Mouse (Mus musculus): ENCODE results near the gene Ddx60. TPM values are rescaled to one million over a fixed set of nuclear protein-coding genes. Genes with fewer than 3 reads are reported as not detected.
"Not testable (repeated sequence)": the region's sequence is repeated elsewhere in the genome, so short reads cannot be mapped to it uniquely, and the experiment has no call there.

Gene Ddx60
- 1 to 10 TPM; 1.6 to 2.1 TPM for total RNA-seq (2021)
- long read RNA-seq, experiment 1, partial matches to known transcripts = 0 of 1 reads
- long read RNA-seq, experiment 1, other reads (novel, unspliced or antisense) = 1 of 1 reads
- long read RNA-seq, experiment 2 = 0 reads

DNA sequence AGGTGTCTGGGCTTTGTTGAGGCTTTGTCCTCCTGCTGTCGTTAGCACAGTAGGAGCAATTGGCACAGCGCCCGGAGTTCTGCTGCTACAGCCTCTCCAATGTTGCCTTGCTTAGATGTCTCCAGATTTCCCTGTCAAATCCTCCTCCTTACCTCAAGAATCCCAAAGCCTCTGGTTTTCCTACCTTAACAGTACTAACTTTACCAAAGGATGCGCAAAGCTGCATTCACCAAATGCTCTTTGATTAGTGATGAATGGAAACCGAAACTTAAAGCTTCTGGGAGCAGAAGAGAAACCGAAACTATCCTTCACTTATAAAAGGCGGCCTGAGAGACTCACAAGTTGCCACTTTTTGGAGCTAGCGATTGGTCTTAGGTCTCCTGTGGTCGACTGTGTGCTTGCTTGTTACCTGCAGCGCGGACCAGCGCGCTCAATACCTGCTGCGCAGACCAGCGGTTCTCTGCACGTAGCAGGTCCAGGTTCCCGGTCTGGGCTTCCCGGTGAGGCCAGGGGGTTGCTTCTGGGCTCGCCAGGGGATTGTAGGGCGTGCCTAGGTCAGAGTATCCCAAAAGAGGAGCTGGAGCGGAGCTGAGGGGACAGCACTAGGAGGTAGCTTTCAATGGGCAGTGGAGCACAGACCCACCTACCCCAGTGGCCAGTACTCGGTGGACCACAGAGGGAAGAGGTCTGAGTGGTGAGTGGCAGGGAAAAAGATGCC, at the start of gene Ddx60:
Gene Ddx60 (plus strand): TSS at position 311 of the 718 bp plus-strand sequence.
- peak; percentile 46 to 79 for DNase-seq (ENCODE audit: low spot score in 2 of 2)

- peak in 1 of 2 experiments; percentile 46 for DNase-seq (ENCODE audit: low spot score in 2 of 2)
Measured at GRCm38 (mm10) chr8:61894062-61894461, 33.8 kb upstream of the Ddx60 start.

GRCm38 (mm10) chr8:61896742-61897141, 31.1 kb upstream of the Ddx60 start:
- DNase-seq (ENCODE audit: low spot score in 2 of 2) = no peak

DNA sequence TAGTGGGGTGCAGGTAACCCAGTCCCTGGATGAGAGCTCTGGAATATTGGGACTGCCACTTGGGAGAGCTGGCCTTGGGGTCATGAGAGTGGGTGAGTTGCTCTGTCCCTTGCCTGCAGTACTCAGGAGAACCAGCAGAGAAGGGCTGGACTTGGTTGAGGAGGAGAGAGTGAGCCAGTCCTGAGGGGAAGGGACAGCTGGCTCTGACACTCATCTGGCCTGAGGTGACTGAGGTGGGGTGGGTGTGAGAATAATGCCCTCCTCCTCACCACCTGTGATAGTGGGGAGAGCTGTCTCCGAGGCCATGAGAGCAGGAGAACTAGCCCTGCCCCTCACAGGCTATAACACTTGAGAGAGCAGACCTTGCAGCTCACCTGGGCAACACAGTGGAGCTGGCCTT, 30.5 kb upstream of the Ddx60 start:
- DNase-seq (ENCODE audit: low spot score in 2 of 2) = no peak

DNA sequence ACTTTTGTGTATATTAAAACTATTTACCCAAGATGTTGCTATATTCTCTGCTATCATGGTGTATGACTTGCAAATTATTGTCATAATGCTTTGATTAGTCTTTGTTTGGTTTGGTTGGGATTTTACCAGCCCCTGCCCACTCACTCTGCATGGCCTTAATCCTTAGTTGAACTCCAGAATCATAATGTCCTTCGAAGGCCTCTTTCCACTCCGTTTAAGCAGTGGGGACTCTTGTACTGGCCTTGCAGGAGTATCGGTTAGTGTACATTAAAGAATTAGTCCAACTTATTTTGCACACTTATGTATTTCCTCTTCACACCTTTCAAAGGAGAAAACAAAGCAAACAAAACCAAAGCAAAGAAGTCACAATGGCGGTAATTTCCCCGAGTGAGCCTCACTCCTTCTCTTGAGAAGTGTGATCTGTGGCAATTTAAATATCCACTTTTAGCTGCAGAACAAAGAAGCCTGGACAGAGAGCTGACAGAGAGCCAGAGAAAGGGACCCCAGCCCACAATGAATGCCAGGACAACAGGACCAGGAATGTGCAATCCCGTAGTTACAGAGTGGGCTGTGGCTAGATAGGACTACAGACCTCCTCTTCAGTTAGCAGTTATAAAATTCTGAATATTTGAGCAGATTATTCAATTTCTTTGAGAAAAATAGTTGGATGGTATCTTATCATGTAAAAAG, 26.7 kb upstream of the Ddx60 start:
- no peak for DNase-seq (ENCODE audit: low spot score in 2 of 2)

- DNase-seq (ENCODE audit: low spot score in 2 of 2) = no peak
Measured at GRCm38 (mm10) chr8:61902521-61902920, 25.4 kb upstream of the Ddx60 start, which contains the start of gene Palld. Gene Palld (minus strand): TSS chr8:61902690.

DNA sequence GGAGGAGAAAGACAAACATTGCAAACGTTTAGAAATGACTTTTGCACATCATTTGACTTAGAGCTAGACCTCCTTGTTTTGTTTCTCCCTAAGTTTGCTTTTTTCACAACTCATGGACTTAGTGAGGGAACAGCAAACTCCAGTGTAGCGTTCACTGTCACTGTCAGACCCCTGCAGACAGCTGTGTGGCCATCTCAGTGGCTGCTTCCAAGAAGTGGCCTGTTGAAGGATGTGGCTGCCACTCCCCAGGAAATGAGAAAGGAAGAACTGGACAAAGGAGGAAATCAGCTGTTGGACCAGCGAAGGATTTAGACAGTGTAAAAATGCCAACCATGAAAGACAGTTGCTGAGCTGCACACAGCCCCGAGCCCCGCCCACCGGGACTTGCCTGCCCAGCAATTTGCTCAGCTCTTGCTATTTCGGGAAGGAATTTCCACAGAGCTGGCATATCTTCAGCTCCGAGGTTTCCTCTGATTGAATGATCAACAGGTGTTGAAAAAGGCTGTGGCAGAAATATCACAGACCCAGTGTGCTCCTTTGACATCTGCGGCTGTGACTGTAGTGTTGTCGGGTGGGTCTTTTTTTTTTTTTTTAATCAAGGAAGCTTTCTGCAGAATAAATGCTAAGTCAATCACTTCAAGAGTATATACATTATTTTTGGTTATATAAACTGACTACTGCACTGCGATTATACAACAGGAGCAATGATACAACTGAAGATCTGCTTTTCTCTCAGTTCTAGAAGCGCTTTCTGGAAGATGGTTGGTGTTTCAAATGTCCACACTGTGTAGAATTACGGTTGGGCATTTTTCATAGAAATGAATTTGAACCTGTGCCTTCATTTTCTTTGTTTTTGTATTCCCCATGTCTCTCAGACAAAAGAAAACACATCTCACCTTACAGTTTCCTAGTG, 19.3 kb upstream of the Ddx60 start:
- DNase-seq (ENCODE audit: low spot score in 2 of 2) = peak; percentile 52 to 75

GRCm38 (mm10) chr8:61909313-61909712, 18.6 kb upstream of the Ddx60 start:
- no peak for DNase-seq (ENCODE audit: low spot score in 2 of 2)

GRCm38 (mm10) chr8:61912817-61913216, 15.1 kb upstream of the Ddx60 start:
- no peak for DNase-seq (ENCODE audit: low spot score in 2 of 2)

GRCm38 (mm10) chr8:61913957-61914356, 13.9 kb upstream of the Ddx60 start:
- DNase-seq (ENCODE audit: low spot score in 2 of 2) = no peak

- DNase-seq (ENCODE audit: low spot score in 2 of 2) = no peak
Measured at GRCm38 (mm10) chr8:61917287-61917686, 10.6 kb upstream of the Ddx60 start.

- no peak for DNase-seq (ENCODE audit: low spot score in 2 of 2)
Measured at GRCm38 (mm10) chr8:61919145-61919788, 8.6 kb upstream of the Ddx60 start.

DNA sequence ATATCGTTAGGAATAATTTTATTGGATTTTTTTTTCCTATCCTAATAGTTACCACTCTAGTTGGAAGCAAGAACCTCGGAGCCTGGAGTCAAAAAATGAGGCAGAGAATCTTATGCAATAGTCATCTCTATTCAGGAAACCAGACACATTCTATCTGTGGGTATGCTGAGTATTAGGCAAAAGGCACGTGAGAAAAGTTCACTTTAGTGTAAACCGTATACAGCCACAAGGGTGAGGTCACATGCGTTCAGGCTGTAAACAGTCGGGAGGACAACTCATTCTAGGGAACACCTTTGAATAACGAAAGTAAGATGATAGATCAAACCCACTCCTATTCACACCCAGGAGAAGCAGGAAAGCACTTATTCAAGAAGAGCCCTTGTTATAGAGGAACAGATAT, 7.5 kb upstream of the Ddx60 start:
- DNase-seq (ENCODE audit: low spot score in 2 of 2) = no peak

- DNase-seq (ENCODE audit: low spot score in 2 of 2) = no peak
Measured at GRCm38 (mm10) chr8:61921454-61922054, 6.3 kb upstream of the Ddx60 start.

GRCm38 (mm10) chr8:61924518-61924917, 3.4 kb upstream of the Ddx60 start:
- no peak for DNase-seq (ENCODE audit: low spot score in 2 of 2)

GRCm38 (mm10) chr8:61933243-61933642, 5.4 kb downstream of the Ddx60 start:
- no peak for DNase-seq (ENCODE audit: low spot score in 2 of 2)

DNA sequence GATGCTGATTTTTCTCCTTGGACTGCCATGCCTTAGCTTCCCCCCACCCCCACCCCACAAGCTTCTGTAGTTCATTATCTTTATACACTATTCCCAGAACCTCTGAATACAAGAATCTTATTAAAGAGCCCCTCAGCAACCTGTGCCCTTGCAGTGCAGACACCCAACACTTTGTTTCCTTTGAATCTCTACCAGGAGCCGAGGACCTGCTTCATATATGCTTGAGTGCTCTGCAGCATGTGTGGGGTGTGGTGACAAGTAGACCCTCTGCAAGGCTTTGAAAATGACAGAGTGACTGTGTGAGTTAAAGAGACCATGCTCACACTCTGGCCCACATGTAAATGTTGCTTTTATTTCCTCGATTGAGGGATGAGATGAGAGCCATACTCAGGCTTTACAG, 9.7 kb downstream of the Ddx60 start:
- DNase-seq (ENCODE audit: low spot score in 2 of 2) = no peak

DNA sequence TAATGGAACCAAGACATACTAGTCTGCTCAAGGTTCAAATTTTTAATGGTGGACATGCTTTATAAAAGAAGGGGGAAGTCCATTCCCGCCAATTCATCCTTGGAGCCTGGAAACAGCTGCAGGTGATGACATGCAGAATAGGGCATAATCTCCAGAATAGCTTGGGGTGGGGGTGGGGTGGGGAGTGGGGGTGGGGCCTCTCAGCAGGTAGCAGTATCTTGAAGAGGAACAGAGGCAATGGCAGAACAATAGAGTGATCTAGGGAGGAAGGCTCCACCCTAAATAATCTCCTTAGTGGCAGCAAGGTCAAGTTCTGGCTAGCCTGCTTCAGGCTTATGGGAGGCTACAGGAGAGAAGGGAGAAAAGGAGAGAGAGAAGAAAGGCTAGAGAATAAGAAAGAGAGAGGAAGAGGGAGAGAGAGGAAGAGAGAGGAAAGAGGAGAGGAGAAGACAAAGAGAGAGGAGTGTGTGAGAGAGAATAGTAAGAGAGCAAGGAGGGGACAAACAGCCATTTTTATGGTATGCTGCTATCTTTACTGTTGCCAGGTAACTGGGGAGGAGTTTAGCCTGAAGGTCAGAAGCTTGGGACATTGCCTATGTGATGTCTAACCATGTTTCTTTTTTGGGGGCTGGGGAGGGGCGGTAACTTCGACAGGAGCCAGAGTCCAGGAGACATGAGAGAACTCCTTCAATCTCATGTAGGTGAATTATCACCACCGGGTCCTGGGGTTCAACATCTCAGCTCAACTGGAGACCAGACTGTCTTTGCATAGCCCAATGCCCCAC, 36.9 kb downstream of the Ddx60 start:
- not testable (repeated sequence) for DNase-seq (ENCODE audit: low spot score in 2 of 2)

DNA sequence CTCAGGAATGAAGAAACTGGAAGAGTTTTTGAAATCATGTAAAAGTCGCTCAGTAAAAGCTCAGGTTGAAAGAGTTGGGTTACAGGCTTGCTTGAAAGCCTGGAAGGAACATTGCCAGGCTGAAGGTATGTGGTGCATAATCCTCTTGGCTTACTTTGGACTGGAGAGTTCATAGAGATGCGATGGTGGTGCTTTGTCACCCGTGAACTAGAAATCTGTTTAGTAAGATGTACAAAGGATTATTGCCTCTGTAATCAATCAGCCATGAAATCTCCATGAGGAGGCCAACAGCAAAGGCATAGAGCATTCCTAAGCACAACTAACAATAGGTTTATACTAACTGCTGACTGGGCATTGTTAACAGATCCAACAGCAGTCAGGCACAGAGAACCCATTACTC, 41.7 kb downstream of the Ddx60 start:
- DNase-seq (ENCODE audit: low spot score in 2 of 2) = no peak

GRCm38 (mm10) chr8:61984941-61985340, 57.1 kb downstream of the Ddx60 start:
- no peak for DNase-seq (ENCODE audit: low spot score in 2 of 2)

All from gastrocnemius, postnatal 4 days (tissue).